Mouse (Mus musculus): ENCODE measurements around the gene Vcam1.

The Vcam1 gene

DNA sequence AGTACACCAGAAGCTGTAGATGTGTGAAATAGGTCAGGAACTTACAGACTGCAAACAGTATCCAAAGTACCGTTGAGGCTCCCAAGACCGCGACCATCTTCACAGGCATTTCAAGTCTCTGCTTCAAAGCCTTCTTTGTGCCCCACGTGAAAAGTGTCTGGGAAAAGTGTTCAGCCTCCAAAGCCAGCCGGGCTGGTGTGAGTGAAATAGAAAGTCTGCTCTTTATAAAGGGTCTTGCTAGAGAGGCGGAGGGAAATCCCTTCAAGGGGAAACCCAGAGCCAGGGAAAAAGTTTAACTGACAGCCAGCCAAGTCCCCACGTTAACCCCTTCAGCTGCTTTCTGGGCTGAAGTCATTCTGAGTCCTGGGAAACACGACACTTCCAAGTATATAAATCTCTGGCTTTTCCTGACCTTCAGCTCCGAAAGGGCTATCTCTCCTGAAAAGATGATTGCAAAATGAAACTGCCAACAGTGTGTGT lies at the start of gene Vcam1:
Gene Vcam1, minus strand, starts transcription at position 430 of the 480 bp plus-strand sequence.
- DNase-seq (ENCODE audit: low spot score) = peak; percentile 18

DNA sequence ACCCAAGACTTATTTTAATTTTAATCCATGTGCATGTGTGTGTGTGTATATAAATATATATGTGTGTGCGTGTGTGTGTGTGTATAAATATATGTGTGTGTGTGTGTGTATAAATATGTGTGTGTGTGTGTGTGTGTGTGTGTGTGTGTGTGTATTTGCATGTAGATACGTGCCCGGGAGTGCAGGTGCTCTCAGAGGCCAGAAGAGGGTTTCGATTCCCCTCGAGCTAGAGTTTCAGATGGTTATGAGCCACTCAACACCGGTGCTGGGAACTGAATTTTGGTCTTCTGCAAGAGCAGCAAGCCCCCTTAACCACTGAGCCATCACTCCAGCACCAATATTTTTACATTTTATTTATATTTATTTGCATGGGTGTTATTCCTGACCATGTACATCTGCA lies 45.6 kb upstream of the Vcam1 start:
- no peak for DNase-seq (ENCODE audit: low spot score)

DNA sequence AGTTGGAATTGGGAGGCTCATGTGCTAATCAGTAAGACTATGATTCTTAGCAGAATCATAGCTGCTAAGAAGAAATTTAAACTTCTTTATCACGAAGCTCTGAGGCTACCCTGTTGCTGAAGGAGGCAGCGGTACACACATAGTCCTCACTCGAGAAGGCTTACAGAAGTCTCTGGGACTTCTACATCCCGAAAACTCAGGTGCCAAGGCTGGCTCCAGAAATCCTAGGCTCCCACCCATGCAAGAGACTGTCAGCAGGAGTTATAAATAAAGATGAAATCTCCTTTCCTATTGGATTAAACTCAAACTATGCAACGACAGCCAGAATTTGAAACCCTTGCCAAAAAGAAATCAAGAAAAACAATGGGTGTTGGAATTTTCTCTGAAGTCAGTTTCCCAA lies 42.0 kb upstream of the Vcam1 start:
- no peak for DNase-seq (ENCODE audit: low spot score)

DNA sequence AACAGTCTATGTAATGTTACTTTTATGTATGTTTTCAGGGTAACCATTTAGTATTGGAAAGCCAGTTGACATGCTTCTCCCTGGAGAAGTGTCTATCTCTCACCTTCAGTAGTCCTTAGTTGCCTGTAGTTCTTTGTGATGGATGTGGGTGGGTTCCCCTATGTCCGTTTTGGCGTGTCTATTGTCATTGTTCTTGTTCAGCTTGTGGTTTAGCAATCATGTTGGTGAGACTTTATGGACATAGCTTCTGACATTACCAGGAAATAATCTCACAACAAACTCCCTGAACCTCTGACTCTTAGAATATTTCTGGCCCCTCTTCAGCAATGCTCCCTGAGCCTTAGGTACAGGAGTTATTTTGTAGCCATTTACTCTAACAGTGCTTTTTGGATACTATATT lies 38.6 kb upstream of the Vcam1 start:
- DNase-seq (ENCODE audit: low spot score) = no peak

DNA sequence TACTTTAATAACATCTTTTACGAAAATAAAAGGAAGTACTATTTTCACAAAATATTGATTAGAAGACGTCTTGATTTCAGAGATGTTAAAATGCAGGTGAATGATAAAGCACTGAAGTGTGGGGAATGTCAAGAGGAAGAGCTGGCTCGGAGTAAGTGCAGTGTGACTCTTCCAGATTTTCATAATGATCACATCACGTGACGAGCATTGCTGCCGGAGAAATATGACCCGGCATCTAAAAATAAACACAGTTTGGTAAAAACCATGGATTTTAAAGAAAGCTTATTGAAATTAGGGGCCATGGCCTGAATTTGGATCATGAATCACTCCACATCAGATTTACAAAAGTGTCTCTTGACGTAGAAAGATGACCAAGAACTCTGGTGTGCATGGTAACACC lies 36.8 kb upstream of the Vcam1 start:
- no peak for DNase-seq (ENCODE audit: low spot score)

DNA sequence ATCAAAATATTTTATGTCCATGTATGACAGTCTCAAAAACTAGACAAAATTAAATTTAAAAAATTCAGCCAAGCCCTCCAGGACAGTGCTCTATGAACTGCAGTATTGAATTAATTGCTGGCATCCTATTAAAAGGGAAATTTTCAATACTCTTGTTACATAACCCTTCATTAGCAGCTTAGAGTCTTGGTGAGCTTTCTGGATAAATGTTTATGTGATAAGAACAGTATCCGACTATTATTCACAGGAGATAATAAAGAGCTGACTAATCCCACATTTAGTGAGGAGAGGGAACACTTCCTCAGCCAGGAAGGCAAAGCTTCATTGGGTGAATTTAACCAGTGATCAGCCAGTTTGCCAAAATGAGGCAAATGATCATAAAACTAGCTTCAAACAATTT lies 35.5 kb upstream of the Vcam1 start:
- DNase-seq (ENCODE audit: low spot score) = no peak

DNA sequence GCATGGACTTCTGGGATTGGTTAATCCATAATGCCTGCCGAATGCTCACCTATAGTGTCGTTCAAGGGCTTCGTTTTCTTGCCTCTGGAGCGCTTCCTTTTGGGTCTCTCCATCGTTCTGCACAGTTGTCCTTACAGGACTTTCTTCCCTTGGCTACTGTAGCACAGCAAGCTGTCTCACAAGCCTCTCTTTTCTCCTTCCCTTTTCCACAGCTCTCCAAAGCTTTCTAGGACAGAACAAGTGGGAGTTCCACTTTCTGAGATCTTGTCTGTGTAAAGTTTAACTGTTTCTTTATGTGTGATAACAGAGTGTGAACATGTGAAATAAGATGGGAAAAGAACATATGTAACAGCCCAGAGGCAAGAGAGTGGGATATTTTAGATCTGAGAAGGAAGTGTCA lies 34.0 kb upstream of the Vcam1 start:
- no peak for DNase-seq (ENCODE audit: low spot score)

DNA sequence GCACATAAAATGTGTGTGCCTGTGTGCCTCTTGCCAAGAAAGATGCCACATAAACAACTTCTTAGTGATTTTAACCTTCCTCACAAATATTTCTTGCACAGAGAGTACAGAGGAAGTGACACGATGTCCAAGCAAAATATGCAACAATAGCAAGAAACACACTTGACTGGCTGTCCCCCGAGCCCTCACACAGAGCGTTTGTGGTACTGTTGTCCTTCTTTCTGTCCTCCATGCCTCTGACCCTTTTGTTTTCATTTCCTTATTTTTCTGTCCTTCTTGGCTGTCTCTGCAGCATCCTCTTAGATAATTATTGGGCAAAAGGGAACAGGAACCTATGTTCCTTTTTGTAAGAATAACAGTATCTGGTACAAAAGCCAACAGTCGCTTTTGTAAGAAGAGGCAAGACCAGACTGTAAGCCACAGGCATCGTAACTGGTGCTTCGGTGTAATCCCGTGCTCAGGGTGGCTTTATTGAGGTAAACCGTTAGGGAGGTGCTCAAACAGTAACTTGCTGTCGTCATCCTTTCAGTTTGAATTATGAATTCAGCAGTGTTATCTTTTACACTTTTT lies 32.7 kb upstream of the Vcam1 start:
- DNase-seq (ENCODE audit: low spot score) = no peak

DNA sequence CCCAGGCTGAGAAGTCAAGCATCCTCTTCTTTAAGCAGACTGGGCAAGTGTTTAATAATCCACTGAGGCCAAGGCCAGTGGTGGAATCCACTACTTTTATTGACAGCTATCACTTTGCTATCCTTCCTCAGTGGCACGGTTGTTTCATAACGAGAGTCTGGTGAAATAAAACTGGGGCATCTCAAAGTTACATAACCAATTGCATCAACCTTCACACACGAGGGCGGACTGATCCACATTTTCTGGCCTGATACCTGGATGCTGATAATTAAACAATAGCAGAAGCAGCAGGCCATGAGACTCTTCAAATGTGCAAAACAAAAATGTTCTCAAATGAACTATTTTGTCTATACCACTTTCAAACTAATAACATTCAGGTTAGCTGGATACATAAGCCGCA lies 29.9 kb upstream of the Vcam1 start:
- no peak for DNase-seq (ENCODE audit: low spot score)

DNA sequence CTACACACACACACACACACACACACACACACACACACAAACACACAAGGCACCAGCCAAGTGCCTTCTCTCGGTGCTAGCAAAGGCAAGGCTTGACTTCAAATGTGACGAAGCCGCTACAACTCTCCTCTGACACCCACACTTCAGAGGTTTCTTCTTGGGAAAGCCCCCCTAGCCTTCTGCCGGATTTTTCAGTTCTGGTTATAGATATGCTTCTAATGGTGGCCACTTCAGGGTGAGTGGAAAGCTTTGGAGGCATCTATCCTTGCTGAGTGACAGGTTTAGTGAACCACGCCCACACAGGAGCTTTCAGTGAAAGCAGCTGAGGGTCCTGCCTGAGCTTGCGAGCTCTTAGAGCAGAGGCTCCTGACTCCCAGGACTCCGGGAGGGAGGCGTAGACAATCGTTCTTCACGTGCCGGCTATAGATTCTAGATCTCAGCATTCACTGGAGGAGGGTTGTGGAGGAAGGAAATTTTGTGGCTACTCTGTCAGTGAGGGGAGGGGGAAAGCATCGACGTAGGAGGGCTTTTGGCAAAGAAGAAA lies 28.0 kb upstream of the Vcam1 start:
- DNase-seq (ENCODE audit: low spot score) = no peak

DNA sequence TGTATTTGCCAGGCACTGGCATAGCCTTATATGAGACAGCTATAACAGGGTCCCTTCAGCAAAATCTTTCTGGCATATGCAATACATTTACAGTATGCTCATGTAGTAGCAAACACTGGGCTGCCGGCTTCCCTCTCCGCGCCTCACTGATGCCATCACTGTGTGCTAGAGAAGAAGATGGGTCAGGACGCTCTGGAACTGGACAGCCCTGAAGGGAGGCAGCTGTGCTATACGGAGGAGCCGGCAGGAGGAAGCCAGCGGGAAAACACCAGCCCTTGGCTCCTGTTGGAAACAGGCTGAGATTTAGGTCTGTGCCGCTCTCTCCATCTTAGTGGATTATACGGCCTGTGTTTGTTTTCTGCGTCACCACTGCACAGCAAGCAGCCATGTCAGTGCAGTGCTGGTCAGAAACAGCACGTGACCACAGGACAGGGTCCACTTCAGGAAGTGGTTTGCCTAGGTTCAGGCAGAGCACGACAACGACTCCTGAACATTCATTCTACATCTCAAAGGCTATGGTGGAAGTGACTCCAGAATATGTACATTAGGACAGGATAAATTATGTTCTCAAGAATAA lies 20.7 kb upstream of the Vcam1 start:
- DNase-seq (ENCODE audit: low spot score) = no peak

DNA sequence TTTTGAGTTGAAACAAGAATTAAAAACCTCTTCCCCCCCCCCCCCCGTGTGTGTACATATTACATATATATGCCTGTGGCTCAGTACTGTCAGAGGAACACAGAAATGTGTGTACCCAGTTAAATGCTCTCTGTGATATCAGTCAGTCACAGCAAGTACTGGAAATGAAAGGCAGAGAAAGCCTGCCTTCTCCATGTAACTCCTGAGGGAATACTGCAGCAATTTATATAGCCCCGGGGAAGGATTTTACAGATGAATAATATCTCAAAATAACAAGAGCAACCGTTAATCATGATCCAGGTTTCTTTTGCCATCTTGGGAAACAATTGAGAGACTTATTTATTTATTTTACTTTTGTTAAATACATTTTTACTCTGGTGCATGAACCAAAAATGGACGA lies 19.6 kb upstream of the Vcam1 start:
- no peak for DNase-seq (ENCODE audit: low spot score)

DNA sequence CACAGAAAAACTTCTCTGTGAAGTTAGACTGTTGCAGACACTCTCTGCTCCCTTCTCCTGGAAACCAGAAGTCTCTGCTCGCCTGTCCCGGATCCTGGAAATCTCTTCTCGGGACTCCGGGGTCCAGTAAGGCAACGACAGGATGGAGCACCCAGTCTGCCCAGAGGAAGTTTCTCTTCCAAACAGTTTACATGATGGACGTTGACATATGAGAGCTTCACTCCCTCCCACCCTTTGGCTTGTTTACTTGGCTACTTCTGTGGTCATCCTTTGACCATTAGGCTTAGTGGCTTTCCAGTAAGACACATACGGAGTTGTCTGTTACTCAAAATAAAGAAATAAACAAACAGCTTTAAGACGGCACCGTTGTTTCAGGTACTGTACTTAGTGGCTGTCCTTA lies 19.2 kb upstream of the Vcam1 start:
- no peak for DNase-seq (ENCODE audit: low spot score)

DNA sequence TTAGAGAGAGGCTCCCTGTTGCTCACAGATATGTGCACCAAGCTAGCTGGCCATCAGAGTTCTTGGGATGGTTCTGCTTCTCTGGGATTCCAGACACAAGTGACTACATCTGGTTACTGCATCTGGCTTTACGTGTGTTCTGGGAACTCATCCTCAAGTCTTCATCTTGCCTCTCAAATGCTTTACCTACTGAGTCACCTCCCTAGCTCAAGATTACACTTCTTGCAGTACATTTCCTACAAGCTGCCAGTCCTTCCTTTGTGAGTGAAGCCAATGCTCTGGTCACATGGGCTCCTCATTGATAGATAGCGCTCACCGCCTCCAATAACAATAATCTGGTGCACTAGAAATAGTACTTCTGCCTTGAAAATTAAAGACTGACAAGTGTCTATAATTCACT lies 11.7 kb upstream of the Vcam1 start:
- DNase-seq (ENCODE audit: low spot score) = no peak

DNA sequence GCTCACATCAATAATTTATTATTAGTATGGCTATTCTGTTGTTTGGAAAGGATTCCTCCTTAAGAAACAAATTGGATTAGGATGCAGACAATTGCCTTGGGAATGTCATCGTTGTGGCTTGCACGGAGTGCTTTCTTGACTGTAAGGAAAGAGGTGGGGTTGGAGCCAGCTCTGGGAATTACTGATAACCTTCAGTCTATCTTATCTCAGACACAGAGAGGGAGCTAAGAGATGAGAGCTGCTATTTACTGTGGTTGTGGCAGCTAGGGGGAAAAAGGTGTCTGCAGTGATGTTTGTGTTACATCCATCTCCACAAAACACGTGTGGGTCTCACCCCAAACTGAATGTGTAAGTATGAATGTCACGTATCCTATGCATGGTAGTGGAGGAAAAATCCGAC lies 9.5 kb upstream of the Vcam1 start:
- no peak for DNase-seq (ENCODE audit: low spot score)

DNA sequence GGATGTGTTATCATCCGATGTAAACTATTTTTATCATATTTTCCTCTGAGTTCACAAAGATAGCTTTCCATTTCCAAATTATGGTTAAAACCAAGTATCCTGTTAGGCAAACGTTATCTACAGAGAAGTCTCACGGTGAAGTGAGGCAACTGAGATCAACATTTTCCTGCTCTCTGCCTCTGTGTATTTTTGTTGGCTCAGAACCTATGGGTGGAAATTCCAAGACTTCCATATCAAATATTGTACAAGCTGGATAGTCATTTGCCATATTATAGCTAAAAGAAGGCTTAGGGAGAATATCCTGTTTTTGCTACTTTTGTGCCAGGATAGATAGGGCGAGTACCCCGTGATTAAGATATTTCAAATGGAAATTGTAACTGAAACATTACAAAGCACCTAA lies 8.6 kb upstream of the Vcam1 start:
- no peak for DNase-seq (ENCODE audit: low spot score)

DNA sequence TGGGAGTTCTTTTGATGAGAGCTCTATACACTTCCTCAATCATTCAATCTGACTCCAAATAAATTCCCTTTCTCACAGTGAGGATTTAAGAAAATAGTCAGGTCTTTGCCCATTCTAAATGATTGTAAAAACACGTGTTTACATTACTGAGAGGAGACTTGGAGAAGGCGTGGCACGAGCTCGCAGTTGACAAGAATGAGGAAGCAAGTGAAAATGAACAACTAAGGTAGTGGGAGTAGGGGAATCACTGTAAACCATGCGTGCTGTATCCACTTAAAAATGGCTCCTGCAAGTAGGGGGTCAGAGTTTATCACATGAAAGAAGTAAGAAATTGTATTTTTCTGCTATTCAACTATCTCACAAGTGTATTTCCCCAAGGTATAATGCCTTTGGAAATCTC lies 3.9 kb upstream of the Vcam1 start:
- no peak for DNase-seq (ENCODE audit: low spot score)

DNA sequence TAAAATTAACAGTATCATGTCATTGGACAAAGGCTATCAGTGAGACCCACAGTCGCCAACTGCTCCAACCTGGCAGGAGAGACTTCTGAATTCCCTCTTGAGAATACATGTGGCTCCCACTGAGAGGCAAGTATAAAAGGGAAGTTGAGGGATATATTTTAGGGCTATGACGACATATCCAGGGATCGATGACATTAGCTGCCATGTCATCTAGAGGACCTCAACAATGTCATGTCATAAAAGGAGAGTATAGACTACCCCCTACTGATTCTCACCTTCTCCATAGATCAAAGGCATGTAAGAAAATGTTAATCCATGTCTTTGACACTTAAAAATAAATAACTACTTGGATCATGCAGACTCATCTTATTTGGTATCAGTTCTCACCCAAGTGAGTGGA lies 1.2 kb upstream of the Vcam1 start:
- DNase-seq (ENCODE audit: low spot score) = no peak

DNA sequence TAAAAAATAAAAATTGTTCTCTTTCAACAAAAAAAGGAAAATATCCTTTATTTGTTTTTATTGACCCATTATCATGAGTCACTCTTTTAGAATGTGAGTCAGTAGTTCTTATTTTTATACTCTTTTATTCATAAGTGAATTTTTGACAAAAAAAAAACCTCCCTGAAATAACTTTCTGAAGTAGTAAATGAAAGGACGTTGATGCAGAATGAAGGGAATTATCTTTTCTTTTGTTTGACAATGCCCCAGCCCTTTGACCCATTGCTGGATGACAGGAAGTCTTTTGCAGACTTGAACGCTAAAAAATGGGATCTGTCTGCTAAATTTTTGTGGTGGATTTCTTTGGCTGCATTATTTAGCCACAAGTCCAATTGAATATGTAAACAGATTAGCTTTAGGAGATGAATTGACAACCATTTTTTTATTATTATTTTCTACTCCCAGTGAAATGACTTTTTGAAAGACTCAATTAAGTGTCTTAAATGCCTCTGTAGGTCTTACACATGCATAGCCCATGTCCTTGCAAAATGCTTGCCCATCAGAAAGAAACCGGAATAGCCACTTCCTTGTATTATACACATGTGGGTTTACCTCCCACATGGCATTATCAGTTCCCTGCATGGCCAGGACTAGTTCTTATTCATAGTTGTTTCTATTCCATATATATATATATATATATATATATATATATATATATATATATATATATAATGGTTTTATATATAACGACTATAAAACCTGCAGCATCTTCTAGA lies 530 bp upstream of the Vcam1 start:
- no peak for DNase-seq (ENCODE audit: low spot score)

DNA sequence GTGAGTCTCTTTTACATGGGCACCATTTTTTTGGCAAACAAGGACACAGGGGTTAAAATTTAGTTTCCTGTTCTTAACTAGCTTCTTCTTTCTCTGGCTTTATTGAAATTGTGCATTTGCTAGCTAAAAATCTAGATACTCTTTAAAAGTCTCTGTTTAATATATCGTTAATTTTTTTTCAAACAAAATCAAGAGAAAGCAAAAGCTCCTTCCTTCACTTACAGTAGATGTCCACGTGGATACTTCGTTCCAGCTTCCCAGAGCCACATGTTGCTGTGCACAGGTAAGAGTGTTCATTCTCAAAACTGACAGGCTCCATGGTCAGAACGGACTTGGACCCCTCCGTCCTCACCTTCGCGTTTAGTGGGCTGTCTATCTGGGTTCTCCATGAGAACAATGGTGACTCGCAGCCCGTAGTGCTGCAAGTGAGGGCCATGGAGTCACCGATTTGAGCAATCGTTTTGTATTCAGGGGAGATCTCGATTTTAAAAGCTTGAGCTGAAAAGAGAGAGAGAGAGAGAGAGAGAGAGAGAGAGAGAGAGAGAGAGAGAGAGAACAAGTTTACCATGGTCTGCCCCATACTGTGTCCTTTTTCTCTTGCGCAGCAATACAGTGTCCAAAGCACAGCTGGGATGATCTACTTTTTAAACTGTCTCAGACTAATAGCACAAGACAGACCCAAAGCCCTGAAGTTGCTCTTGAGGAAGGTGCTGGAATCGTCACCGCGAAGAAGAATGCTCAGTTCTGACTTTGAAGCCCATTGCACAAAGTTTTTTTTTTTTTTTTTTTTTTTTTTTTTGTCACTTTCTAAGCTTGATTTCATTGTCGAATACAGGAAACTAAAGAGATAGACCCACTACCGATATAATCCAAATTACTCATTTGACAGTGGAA lies 930 bp downstream of the Vcam1 start:
- DNase-seq (ENCODE audit: low spot score) = no peak

DNA sequence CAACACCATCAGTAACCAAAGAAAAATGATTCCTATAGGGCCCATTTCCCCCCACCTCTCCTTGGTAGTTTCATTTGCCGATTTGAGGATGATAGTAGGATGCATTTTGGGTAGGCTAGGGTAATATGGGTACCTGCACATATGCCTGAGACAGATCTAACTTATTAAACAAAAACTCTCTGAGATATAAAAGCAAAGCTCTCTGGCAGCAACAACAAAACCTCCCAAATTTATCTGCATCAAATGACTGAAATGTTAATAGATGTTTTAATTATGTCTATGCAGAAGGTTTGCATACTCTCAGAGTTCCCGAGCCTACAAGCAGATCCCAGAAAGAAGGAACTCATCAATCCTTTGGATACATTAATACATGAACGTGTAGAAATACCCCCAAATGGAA lies 1.7 kb downstream of the Vcam1 start:
- no peak for DNase-seq (ENCODE audit: low spot score)

DNA sequence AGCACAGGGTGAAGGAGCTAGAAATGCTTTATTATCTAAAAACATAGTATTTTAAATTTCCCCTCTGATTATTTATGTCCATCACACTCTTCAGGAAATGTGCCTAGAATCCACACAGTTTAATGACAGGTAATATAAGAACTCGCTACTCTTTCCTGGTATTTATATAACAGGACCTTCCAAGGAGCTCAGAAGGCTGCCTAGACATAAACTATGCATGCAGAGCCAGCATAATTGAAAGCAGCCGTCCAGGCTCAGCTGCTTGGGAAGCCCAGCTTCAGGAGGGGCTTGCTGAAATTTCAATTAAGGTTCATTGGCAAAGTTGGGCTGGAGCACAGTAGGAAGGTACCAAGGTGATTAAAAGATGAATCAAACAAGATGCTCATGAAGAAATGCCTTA lies 2.2 kb downstream of the Vcam1 start:
- DNase-seq (ENCODE audit: low spot score) = no peak
